Comparison of ENCODE assay signal across 10 mouse cellular contexts in genomic region chr15:89157954-89158353, GRCm38 (mm10). TPM values are rescaled to one million over a fixed set of nuclear protein-coding genes. Genes with fewer than 3 reads are reported as not detected.
A peak's percentile ranks its signal among the peaks of the same experiment; 100 is the strongest.
DNase-seq lines count a peak whose midpoint lies in the region; ATAC-seq and TF ChIP-seq lines count a peak whose summit lies in the region.
"Had no signal": no experiment of that assay in that cellular context is flagged by ENCODE, and none has a peak within 500 bp of the region (broad histone marks: within the 10 kb centered on the region; RNA-seq: fewer than 3 reads in every experiment).

No protein-coding gene starts in this region.

- 72% methylated on average over 7 of the region's 7 CpGs for WGBS in midbrain, embryonic 14.5 days

- no peak for TF ChIP-seq POLR2A in cortical plate, adult 2 months (IDR thresholded peaks at IDR 0.05; ENCODE audit: extremely low read depth, insufficient read depth, low read length)

- no peak overlapping the region for H3K4me2 ChIP-seq in midbrain, embryonic 14.5 days (ENCODE audit: low read length)
- H3K4me2 ChIP-seq: embryonic facial prominence, embryonic 13.5 days; lung, embryonic 15.5 days had no signal

- no peak overlapping the region for H3K4me3 ChIP-seq in cortical plate, adult 2 months (ENCODE audit: insufficient read depth, low read length)
- no peak overlapping the region for H3K4me3 ChIP-seq in midbrain, embryonic 14.5 days (replicated peaks; ENCODE audit: low read depth, low read length)
- H3K4me3 ChIP-seq: embryonic facial prominence, embryonic 13.5 days; lung, embryonic 15.5 days had no signal

- no peaks in the 10 kb centered on the region for H3K27me3 ChIP-seq in midbrain, embryonic 14.5 days (ENCODE audit: control insufficient read depth, insufficient read depth, low read length)
- H3K27me3 ChIP-seq: embryonic facial prominence, embryonic 13.5 days; lung, embryonic 15.5 days had no signal

- DNase-seq in layer of hippocampus, adult 9-11 months: peak; percentile 45
- DNase-seq in layer of hippocampus, adult 9-10 months (ENCODE audit: low spot score): no peak
- DNase-seq in T-cell, adult 2 months (ENCODE audit: low spot score): peak; percentile 74
- peak; percentile 67 for DNase-seq in heart, adult 8-10 months (ENCODE audit: low spot score)
- DNase-seq in kidney, postnatal 4 days: peak; percentile 84 to 88
- peak; percentile 86 for DNase-seq in midbrain, embryonic 14.5 days
- DNase-seq in thymus, postnatal 25 days: peak; percentile 76

- no peak overlapping the region for H3K9ac ChIP-seq in midbrain, embryonic 14.5 days (replicated peaks; ENCODE audit: low read length)
- H3K9ac ChIP-seq: embryonic facial prominence, embryonic 13.5 days; lung, embryonic 15.5 days had no signal

- H3K27ac ChIP-seq in cortical plate, adult 2 months (ENCODE audit: insufficient read depth, low read length): no peak overlapping the region
- H3K27ac ChIP-seq in midbrain, embryonic 14.5 days (replicated peaks; ENCODE audit: low read depth, low read length): no peak overlapping the region
- H3K27ac ChIP-seq: embryonic facial prominence, embryonic 13.5 days; lung, embryonic 15.5 days had no signal

- peak; percentile 56 for TF ChIP-seq CTCF in cortical plate, adult 2 months (IDR thresholded peaks at IDR 0.05; ENCODE audit: extremely low read depth, insufficient read depth, low read length)

- no peaks in the 10 kb centered on the region for H3K4me1 ChIP-seq in cortical plate, adult 2 months (ENCODE audit: control insufficient read depth, insufficient read depth, low read length)
- H3K4me1 ChIP-seq in midbrain, embryonic 14.5 days (ENCODE audit: control insufficient read depth, insufficient read depth, low read length): no peaks in the 10 kb centered on the region
- H3K4me1 ChIP-seq: embryonic facial prominence, embryonic 13.5 days had no signal

- H3K36me3 ChIP-seq in midbrain, embryonic 14.5 days (ENCODE audit: control insufficient read depth, insufficient read depth, low read length): peaks cover 96% of the 10 kb centered on the region

- no peak for ATAC-seq in midbrain, embryonic 14.5 days (ENCODE audit: low FRiP score, low TSS enrichment)

- H3K9me3 ChIP-seq in midbrain, embryonic 14.5 days (ENCODE audit: control insufficient read depth, low read length): no peaks in the 10 kb centered on the region
- H3K9me3 ChIP-seq: embryonic facial prominence, embryonic 13.5 days; lung, embryonic 15.5 days had no signal

RNA-seq across cellular contexts. Expression of gene Mapk11, which starts 8.5 kb away (rescaled TPM):
- polyA plus RNA-seq in cortical plate, adult 2 months (2012; rRNA removed): 91.5 and 93.7 TPM in 2 replicates
- 1 to 10 TPM; 1.1 to 2.8 (median 2.7) TPM for total RNA-seq in heart, adult 8-10 months (2022)
- 23.7 and 27.9 TPM in 2 replicates for polyA plus RNA-seq in midbrain, embryonic 14.5 days (2014; fragmentation: Nextera tagmentation; extraction: Ambion mirVana)

RNA-seq across cellular contexts. Expression of gene Mapk12, which starts 17.5 kb away (rescaled TPM):
- polyA plus RNA-seq in cortical plate, adult 2 months (2012; rRNA removed): 21.0 and 22.3 TPM in 2 replicates
- 10 to 100 TPM; 21.1 to 31.4 (median 28.0) TPM for total RNA-seq in heart, adult 8-10 months (2022)
- polyA plus RNA-seq in midbrain, embryonic 14.5 days (2014; fragmentation: Nextera tagmentation; extraction: Ambion mirVana): 4.1 and 4.6 TPM in 2 replicates

RNA-seq across cellular contexts. Expression of gene Plxnb2, which starts 22.6 kb away (rescaled TPM):
- 51.0 and 52.9 TPM in 2 replicates for polyA plus RNA-seq in cortical plate, adult 2 months (2012; rRNA removed)
- total RNA-seq in heart, adult 8-10 months (2022): 100 to 1,000 TPM in 2 of 4 experiments, 10 to 100 TPM in 2; 92.5 to 104 (median 99.6) TPM
- 86.4 and 107 TPM in 2 replicates for polyA plus RNA-seq in midbrain, embryonic 14.5 days (2014; fragmentation: Nextera tagmentation; extraction: Ambion mirVana)

RNA-seq across cellular contexts. Expression of gene Hdac10, which starts 29.5 kb away (rescaled TPM):
- 31.3 and 36.0 TPM in 2 replicates for polyA plus RNA-seq in cortical plate, adult 2 months (2012; rRNA removed)
- 1 to 10 TPM; 5.8 to 9.5 (median 6.9) TPM for total RNA-seq in heart, adult 8-10 months (2022)
- 18.2 and 20.3 TPM in 2 replicates for polyA plus RNA-seq in midbrain, embryonic 14.5 days (2014; fragmentation: Nextera tagmentation; extraction: Ambion mirVana)

RNA-seq across cellular contexts. Expression of gene Tubgcp6, which starts 35.0 kb away (rescaled TPM):
- 31.8 and 34.1 TPM in 2 replicates for polyA plus RNA-seq in cortical plate, adult 2 months (2012; rRNA removed)
- 10 to 100 TPM in 1 of 4 experiments, 1 to 10 TPM in 3; 8.2 to 11.6 (median 9.0) TPM for total RNA-seq in heart, adult 8-10 months (2022)
- polyA plus RNA-seq in midbrain, embryonic 14.5 days (2014; fragmentation: Nextera tagmentation; extraction: Ambion mirVana): 18.0 and 18.2 TPM in 2 replicates
